Mouse (Mus musculus): ENCODE results near the gene Tln2.
A peak's percentile ranks its signal among the peaks of the same experiment; 100 is the strongest.

Tln2 gene

GRCm38 (mm10) chr9:67209451-67209850 is 350.1 kb downstream of the Tln2 start:
- DNase-seq (ENCODE audit: low read depth, low spot score) = no peak

- peak; percentile 65 for DNase-seq (ENCODE audit: low read depth, low spot score)
Observed at GRCm38 (mm10) chr9:67208420-67208819, 351.1 kb downstream of the Tln2 start.

GRCm38 (mm10) chr9:67205175-67205574 is 354.3 kb downstream of the Tln2 start:
- DNase-seq (ENCODE audit: low read depth, low spot score) = no peak

- no peak for DNase-seq (ENCODE audit: low read depth, low spot score)
Observed at GRCm38 (mm10) chr9:67196609-67197008, 362.9 kb downstream of the Tln2 start.

GRCm38 (mm10) chr9:67195306-67195705 is 364.2 kb downstream of the Tln2 start:
- no peak for DNase-seq (ENCODE audit: low read depth, low spot score)

GRCm38 (mm10) chr9:67191488-67192331 is 367.8 kb downstream of the Tln2 start:
- no peak for DNase-seq (ENCODE audit: low read depth, low spot score)

- no peak for DNase-seq (ENCODE audit: low read depth, low spot score)
Observed at GRCm38 (mm10) chr9:67187686-67188085, 371.8 kb downstream of the Tln2 start.

GRCm38 (mm10) chr9:67187182-67187581 is 372.3 kb downstream of the Tln2 start:
- DNase-seq (ENCODE audit: low read depth, low spot score) = no peak

- no peak for DNase-seq (ENCODE audit: low read depth, low spot score)
Observed at GRCm38 (mm10) chr9:67184556-67184955, 374.9 kb downstream of the Tln2 start.

GRCm38 (mm10) chr9:67183520-67183919 is 376.0 kb downstream of the Tln2 start:
- no peak for DNase-seq (ENCODE audit: low read depth, low spot score)

GRCm38 (mm10) chr9:67182006-67182405 is 377.5 kb downstream of the Tln2 start:
- DNase-seq (ENCODE audit: low read depth, low spot score) = no peak

GRCm38 (mm10) chr9:67178709-67179108 is 380.8 kb downstream of the Tln2 start:
- no peak for DNase-seq (ENCODE audit: low read depth, low spot score)

- no peak for DNase-seq (ENCODE audit: low read depth, low spot score)
Observed at GRCm38 (mm10) chr9:67178203-67178602, 381.3 kb downstream of the Tln2 start.

- DNase-seq (ENCODE audit: low read depth, low spot score) = no peak
Observed at GRCm38 (mm10) chr9:67176073-67176472, 383.4 kb downstream of the Tln2 start.

GRCm38 (mm10) chr9:67173816-67174215 is 385.7 kb downstream of the Tln2 start:
- DNase-seq (ENCODE audit: low read depth, low spot score) = no peak

- DNase-seq (ENCODE audit: low read depth, low spot score) = no peak
Observed at GRCm38 (mm10) chr9:67173154-67173553, 386.3 kb downstream of the Tln2 start.

- DNase-seq (ENCODE audit: low read depth, low spot score) = peak; percentile 14
Observed at GRCm38 (mm10) chr9:67171409-67171808, 388.1 kb downstream of the Tln2 start.

GRCm38 (mm10) chr9:67170759-67171158 is 388.7 kb downstream of the Tln2 start:
- DNase-seq (ENCODE audit: low read depth, low spot score) = no peak

GRCm38 (mm10) chr9:67170047-67170446 is 389.5 kb downstream of the Tln2 start:
- DNase-seq (ENCODE audit: low read depth, low spot score) = no peak
